Mouse (Mus musculus) lung, embryonic 14.5 days (tissue): ENCODE measurements around the gene Chst3. TPM values are rescaled to one million over a fixed set of nuclear protein-coding genes. Genes with fewer than 3 reads are reported as not detected.
"Not testable (repeated sequence)": the region's sequence is repeated elsewhere in the genome, so short reads cannot be mapped to it uniquely, and the experiment has no call there.

Source experiments
- ATAC-seq: fragments of 200-750 bp; cut with Nextera tagmentation; 2 replicates; pipeline ENCODE4 v1.8.0; 2017; ENCODE audit warnings: mild to moderate bottlenecking, moderate TSS enrichment, moderate library complexity; ENCODE audit not compliant: insufficient read depth
- DNase-seq: peaks from one replicate; pipeline ENCODE4 v3.0.0-alpha.2; 2015
- H3K27ac ChIP-seq: fragments of 300-500 bp; sonication (generic); 2 replicates; pipeline ENCODE4 v1.5.1; 2014; ENCODE audit warnings: low read depth, mild to moderate bottlenecking, moderate library complexity
- H3K27me3 ChIP-seq: fragments of 300-500 bp; sonication (generic); 2 replicates; pipeline ENCODE4 v1.6.1; 2014; ENCODE audit warnings: low read length, control low read depth; ENCODE audit not compliant: insufficient read depth
- H3K36me3 ChIP-seq: fragments of 300-500 bp; sonication (generic); 2 replicates; pipeline ENCODE4 v1.6.1; 2014; ENCODE audit warnings: control low read depth; ENCODE audit not compliant: insufficient read depth
- H3K4me1 ChIP-seq: fragments of 300-500 bp; sonication (generic); 2 replicates; pipeline ENCODE4 v1.6.1; 2014; ENCODE audit warnings: antibody characterized with exemption, control low read depth; ENCODE audit not compliant: insufficient read depth
- H3K4me2 ChIP-seq: fragments of 300-500 bp; sonication (generic); 2 replicates; pipeline ENCODE4 v1.6.1; 2014; ENCODE audit warnings: mild to moderate bottlenecking
- H3K4me3 ChIP-seq: fragments of 300-500 bp; sonication (generic); 2 replicates; pipeline ENCODE4 v1.5.1; 2014; ENCODE audit warnings: low read depth, low read length
- H3K9ac ChIP-seq: fragments of 300-500 bp; sonication (generic); 2 replicates; pipeline ENCODE4 v1.6.1; 2014
- H3K9me3 ChIP-seq: fragments of 300-500 bp; sonication (generic); 2 replicates; pipeline ENCODE4 v1.6.1; 2016; ENCODE audit warnings: low read depth, low read length, control low read depth
- CTCF ChIP-seq: IDR thresholded peaks from 2 replicates; pipeline ENCODE4 v1.5.1; 2016; ENCODE audit warnings: antibody characterized with exemption, low read depth
- WGBS: fragments of 180-500 bp; shearing (Covaris S2); extraction: QIAGEN DNeasy Blood & Tissue Kit; methylation state at CpG from one replicate; pipeline ENCODE4 v1.1.7; 2014; 5-methylcytosine and 5-hydroxymethylcytosine counted together
- polyA plus RNA-seq: library from polyadenylated mRNA; unstranded; fragments of >200 nt; fragmentation: Nextera tagmentation; extraction: Ambion mirVana; gene quantifications from 2 replicates; pipeline ENCODE4 v1.2.1, GENCODE M21; 2014

Chst3 gene
- polyA plus RNA-seq, 1 experiment from 2014 or later: 2.1 TPM

DNA sequence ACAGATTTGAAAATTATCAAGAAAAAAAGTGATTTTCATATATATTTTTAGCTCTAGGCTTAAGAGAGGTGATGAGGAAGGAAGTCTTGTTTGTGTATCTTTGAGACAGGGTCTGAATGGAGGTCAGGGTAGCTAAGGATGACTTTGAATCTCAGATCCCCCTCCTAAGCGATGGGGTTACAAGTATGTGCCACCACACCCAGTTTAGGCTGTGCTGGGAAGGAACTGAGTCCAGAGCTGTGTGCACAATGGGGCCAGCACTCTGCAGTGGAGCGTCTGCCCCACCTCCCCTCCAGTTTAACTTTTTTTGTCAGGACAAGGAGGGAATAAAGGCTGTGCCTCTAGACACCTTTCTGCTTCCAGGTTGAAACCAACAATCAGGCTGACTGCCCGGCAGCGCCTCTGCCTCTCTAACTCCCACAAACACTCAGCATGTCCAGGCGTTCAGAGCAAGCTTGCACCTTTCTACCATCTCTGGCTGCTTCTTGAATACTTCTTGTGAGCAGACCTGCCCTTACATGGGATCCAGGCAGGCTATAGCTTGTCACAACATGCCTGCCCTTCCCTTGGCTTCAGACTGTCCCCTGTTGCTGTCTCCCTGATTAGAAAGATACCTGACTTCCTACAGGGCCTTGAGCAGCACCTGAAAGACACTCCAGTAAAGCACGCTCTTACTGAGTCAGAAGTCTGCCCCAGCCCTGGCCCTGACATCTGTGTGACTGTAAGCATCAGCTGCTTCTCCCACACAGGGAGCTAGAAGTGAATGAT lies 11.4 kb upstream of the Chst3 start:
- H3K27me3 ChIP-seq: no peaks in the 10 kb centered on the region
- no peaks in the 10 kb centered on the region for H3K36me3 ChIP-seq
- H3K4me3 ChIP-seq: no peak overlapping the region
- no peaks in the 10 kb centered on the region for H3K9me3 ChIP-seq
- TF ChIP-seq CTCF: no peak
- no peak overlapping the region for H3K9ac ChIP-seq
- no peaks in the 10 kb centered on the region for H3K4me1 ChIP-seq
- 54% methylated on average over 6 of the region's 6 CpGs for WGBS
- no peak overlapping the region for H3K27ac ChIP-seq
- DNase-seq (no peak), ATAC-seq (no peak)
- H3K4me2 ChIP-seq: no peak overlapping the region

DNA sequence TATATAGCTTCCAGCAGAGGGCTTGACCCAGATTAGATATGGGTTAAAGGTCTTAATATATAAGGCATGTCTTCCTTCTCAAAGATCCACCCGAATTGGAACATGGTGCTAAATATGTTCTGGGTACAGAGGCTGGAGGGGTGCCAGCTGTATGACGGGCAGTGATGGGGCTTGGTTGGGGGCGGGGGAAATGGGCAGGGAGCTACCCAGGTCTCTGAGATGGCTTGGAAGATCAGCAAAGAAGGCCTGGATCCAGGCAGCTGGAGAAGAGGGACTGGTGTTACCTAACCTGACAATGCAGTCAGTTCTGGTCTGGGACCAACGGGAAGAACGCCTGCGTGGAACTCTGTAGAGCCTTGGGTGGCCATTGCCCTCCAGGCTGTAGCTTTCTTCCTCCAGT lies 10.1 kb upstream of the Chst3 start:
- Histone ChIP-seq H3K4me2 (no peak overlapping the region), H3K27me3 (no peaks in the 10 kb centered on the region), H3K4me3 (no peak overlapping the region), H3K9ac (no peak overlapping the region), H3K36me3 (no peaks in the 10 kb centered on the region), H3K4me1 (no peaks in the 10 kb centered on the region), H3K27ac (no peak overlapping the region), H3K9me3 (no peaks in the 10 kb centered on the region)
- TF ChIP-seq CTCF: no peak
- no peak for DNase-seq
- no peak for ATAC-seq
- 83% methylated on average over 6 of the region's 6 CpGs for WGBS

DNA sequence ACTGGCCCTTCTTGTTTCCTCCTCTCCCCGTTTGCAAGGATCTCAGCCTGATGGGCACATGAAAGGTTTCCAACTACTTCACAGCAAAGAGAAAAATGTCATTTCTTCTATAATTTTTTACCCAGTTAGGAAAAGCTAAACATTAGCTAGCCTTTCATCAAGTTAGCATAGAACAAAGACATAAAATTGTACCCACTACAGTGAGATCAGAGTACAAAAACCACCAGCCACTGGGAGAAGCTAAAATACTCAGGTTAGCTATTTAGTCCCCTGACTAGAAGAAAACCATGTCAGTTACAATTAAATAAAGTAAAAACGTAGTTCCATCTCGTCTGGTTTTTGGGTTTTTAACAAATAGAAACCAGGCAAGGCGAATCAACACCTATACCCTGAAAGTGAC lies 8.6 kb upstream of the Chst3 start:
- H3K27ac ChIP-seq: no peak overlapping the region
- no peaks in the 10 kb centered on the region for H3K4me1 ChIP-seq
- no peak overlapping the region for H3K4me2 ChIP-seq
- H3K9me3 ChIP-seq: no peaks in the 10 kb centered on the region
- 56% methylated on average over 4 of the region's 4 CpGs for WGBS
- H3K4me3 ChIP-seq: no peak overlapping the region
- ATAC-seq: no peak
- no peak for DNase-seq
- H3K36me3 ChIP-seq: no peaks in the 10 kb centered on the region
- no peaks in the 10 kb centered on the region for H3K27me3 ChIP-seq
- no peak for TF ChIP-seq CTCF
- H3K9ac ChIP-seq: no peak overlapping the region

DNA sequence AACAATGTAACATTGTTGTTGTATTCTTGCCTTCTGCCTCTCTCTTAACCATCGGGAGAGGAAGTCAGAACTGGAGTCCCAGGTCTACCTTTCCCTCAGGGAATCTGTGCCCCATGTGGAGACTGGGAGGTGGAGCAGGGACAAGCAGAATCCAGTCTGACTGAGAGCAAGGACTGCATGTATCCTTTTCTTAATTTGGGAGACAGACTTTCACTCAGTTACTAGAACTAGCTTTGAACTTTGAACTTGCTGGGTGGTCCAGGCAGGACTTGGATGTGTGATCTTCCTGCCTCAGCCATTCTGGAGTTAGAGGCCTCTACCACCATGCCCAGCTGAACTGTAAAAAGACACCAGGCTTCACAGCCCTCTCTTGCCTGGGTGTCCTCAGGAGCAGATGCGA lies 5.5 kb upstream of the Chst3 start:
- WGBS: 75% methylated on average over 2 of the region's 2 CpGs
- TF ChIP-seq CTCF: no peak; the same call in 1 of the 2 replicates
- Histone ChIP-seq H3K27me3 (no peaks in the 10 kb centered on the region), H3K9ac (no peak overlapping the region), H3K9me3 (no peaks in the 10 kb centered on the region), H3K4me2 (no peak overlapping the region), H3K4me1 (no peaks in the 10 kb centered on the region), H3K27ac (no peak overlapping the region), H3K4me3 (no peak overlapping the region), H3K36me3 (no peaks in the 10 kb centered on the region)
- no peak for ATAC-seq
- no peak for DNase-seq

DNA sequence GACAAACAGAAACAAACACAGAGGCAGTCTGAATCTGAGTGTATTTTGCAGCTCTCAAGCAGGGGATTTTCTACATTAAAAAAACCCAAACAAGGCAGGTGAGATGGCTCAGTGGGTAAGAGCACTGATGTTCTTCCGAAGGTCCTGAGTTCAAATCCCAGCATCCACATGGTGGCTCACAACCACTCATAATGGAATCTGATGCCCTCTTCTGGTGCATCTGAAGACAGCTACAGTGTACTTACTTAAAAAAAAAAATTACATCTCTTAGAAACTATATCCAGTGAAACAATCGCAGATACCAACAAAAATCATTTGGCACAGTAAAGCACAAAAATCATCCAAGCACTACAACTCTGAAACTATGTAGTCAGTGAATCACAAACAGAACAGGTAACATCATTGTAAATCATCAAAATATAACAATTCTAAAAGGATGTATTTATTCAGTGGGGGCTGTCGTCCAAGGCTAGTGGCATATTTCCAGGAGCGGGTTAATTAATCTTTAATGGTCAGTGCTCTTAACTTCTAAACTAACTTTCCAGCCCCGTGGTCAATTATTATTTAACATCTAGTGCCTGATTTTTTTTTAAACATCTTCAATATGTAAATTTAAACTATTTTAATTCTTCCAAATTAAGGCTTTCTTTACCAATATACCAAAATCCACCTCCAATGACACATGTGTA lies 2.7 kb upstream of the Chst3 start:
- not testable (repeated sequence) for H3K9me3 ChIP-seq, H3K36me3 ChIP-seq, H3K9ac ChIP-seq, H3K4me3 ChIP-seq, ATAC-seq, H3K4me1 ChIP-seq, DNase-seq, H3K27ac ChIP-seq, H3K27me3 ChIP-seq, H3K4me2 ChIP-seq
- 77% methylated on average over 5 of the region's 5 CpGs for WGBS

DNA sequence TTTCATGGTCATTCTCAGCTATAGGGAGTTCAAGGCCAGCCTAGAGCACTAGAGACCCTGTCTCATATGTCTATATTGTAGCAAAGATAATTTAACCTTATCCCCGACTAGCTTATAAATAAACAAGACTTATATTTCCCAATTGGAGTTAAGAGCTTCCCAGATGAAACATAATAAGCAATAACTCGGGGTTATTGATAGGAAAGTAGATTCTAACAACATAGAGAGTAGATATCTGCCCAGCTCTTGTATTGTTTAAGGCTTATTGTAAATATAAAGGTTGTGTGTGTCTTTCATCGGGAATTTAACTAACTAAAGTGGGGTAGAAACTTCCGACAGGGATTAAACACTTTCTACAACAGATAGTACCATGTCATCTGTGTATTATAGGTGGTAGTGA lies 1.5 kb upstream of the Chst3 start:
- Histone ChIP-seq H3K4me2 (peak overlapping the region; percentile 83; the same call in 1 of the 2 replicates), H3K4me1 (peaks cover 13% of the 10 kb centered on the region), H3K9ac (no peak overlapping the region), H3K27ac (no peak overlapping the region), H3K4me3 (no peak overlapping the region), H3K36me3 (no peaks in the 10 kb centered on the region), H3K27me3 (no peaks in the 10 kb centered on the region), H3K9me3 (no peaks in the 10 kb centered on the region)
- WGBS: 65% methylated on average over 4 of the region's 4 CpGs
- TF ChIP-seq CTCF: no peak
- no peak for DNase-seq
- no peak for ATAC-seq

GRCm38 (mm10) chr10:60220042-60220523 lies 1.0 kb upstream of the Chst3 start:
- no peak for DNase-seq
- no peak overlapping the region; the same call in 1 of the 2 replicates for H3K4me3 ChIP-seq
- ATAC-seq: no peak
- H3K27ac ChIP-seq: 0 out of 2 replicates have a peak overlapping the region, but pooled peaks have one; percentile 87
- WGBS: 74% methylated on average over 5 of the region's 5 CpGs
- H3K4me1 ChIP-seq: peaks cover 18% of the 10 kb centered on the region
- H3K9ac ChIP-seq: peak overlapping the region; percentile 75; the same call in 1 of the 2 replicates
- no peaks in the 10 kb centered on the region for H3K9me3 ChIP-seq
- H3K4me2 ChIP-seq: peak overlapping the region; percentile 83
- H3K27me3 ChIP-seq: no peaks in the 10 kb centered on the region
- no peaks in the 10 kb centered on the region for H3K36me3 ChIP-seq
- TF ChIP-seq CTCF: no peak
